ENCODE assay signal across 7 mouse cellular contexts in the genomic region with DNA sequence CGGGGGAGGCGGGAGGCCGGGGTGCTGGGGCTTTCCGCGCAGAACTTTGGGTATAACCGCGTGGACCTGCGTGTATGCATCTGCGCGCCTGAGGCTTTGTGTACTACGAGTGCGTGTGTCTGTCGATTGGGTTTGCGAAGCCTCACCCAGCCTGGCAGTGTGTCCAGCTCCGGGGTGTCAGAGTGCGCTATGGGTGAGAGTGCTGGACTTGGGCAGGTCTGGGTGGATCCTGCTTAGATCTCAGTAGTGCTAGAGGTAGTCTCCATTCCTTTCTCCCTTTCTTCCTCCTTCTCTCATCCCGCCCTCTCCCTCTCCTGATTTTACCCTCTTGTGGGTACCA. TPM values are rescaled to one million over a fixed set of nuclear protein-coding genes. Genes with fewer than 3 reads are reported as not detected.
DNase-seq lines count a peak whose midpoint lies in the region; ATAC-seq lines count a peak whose summit lies in the region.

No protein-coding gene starts in this region.

- no peaks in the 10 kb centered on the region for H3K9me3 ChIP-seq in hindbrain, embryonic 11.5 days (ENCODE audit: control insufficient read depth, low read length)
- no peaks in the 10 kb centered on the region for H3K9me3 ChIP-seq in midbrain, embryonic 12.5 days

- 1% methylated on average over 17 of the region's 17 CpGs for WGBS in hindbrain, embryonic 11.5 days
- 2% methylated on average over 17 of the region's 17 CpGs for WGBS in midbrain, embryonic 12.5 days

- peak; percentile 59 for ATAC-seq in hindbrain, embryonic 11.5 days (ENCODE audit: low FRiP score)
- ATAC-seq in midbrain, embryonic 12.5 days (ENCODE audit: low FRiP score, low read depth): peak; percentile 50; the same call in 1 of the 2 replicates

- H3K36me3 ChIP-seq in hindbrain, embryonic 11.5 days (ENCODE audit: control insufficient read depth, insufficient read depth, low read length): no peaks in the 10 kb centered on the region
- H3K36me3 ChIP-seq in midbrain, embryonic 12.5 days: peaks cover 19% of the 10 kb centered on the region; the same call in 1 of the 2 replicates

- DNase-seq in left cerebral cortex, postnatal 4 days: peak; percentile 24
- DNase-seq in left cerebral cortex, postnatal 10 days (ENCODE audit: extremely low spot score in 1 of 2, low spot score in 2 of 2): no peak
- peak; percentile 33 for DNase-seq in embryo, embryonic 10.5 days (ENCODE audit: low spot score)
- peak; percentile 55 for DNase-seq in hindbrain, embryonic 11.5 days (ENCODE audit: low spot score)
- DNase-seq in gastrocnemius, adult 18-20 months (ENCODE audit: low spot score): no peak
- no peak for DNase-seq in left cerebral cortex, adult 9 months (ENCODE audit: low spot score in 2 of 2)

- H3K4me2 ChIP-seq in hindbrain, embryonic 11.5 days (replicated peaks; ENCODE audit: low read depth, low read length): peak overlapping the region; percentile 100
- H3K4me2 ChIP-seq in midbrain, embryonic 12.5 days (replicated peaks): peak overlapping the region; percentile 99

- H3K27me3 ChIP-seq in hindbrain, embryonic 11.5 days (ENCODE audit: control insufficient read depth, insufficient read depth, low read length): peaks cover 10% of the 10 kb centered on the region; the same call in 1 of the 2 replicates
- H3K27me3 ChIP-seq in midbrain, embryonic 12.5 days: peaks cover 40% of the 10 kb centered on the region

- intact Hi-C loops in left cerebral cortex, postnatal 4 days (cut with DNase I): loop anchor here (10.0 kb wide), 1 partner anchor 198 kb away; no protein-coding TSS in a partner anchor
- intact Hi-C loops in left cerebral cortex, postnatal 10 days (cut with DNase I): loop anchor here (10.0 kb wide), 1 partner anchor 128 kb away; the partner anchor contains the start of gene Sdcbp2

- H3K4me3 ChIP-seq in hindbrain, embryonic 11.5 days (ENCODE audit: low read depth, low read length): peak overlapping the region; percentile 53
- H3K4me3 ChIP-seq in midbrain, embryonic 12.5 days: peak overlapping the region; percentile 77

- no peak overlapping the region for H3K27ac ChIP-seq in hindbrain, embryonic 11.5 days (ENCODE audit: low read depth, low read length)
- H3K27ac ChIP-seq in midbrain, embryonic 12.5 days (replicated peaks): peak overlapping the region; percentile 54; the same call in 1 of the 2 replicates

- H3K9ac ChIP-seq in hindbrain, embryonic 11.5 days (ENCODE audit: low read depth, low read length): peak overlapping the region; percentile 84
- peak overlapping the region; percentile 86 for H3K9ac ChIP-seq in midbrain, embryonic 12.5 days (replicated peaks)

- no peaks in the 10 kb centered on the region for H3K4me1 ChIP-seq in hindbrain, embryonic 11.5 days (replicated peaks; ENCODE audit: control insufficient read depth, insufficient read depth, low read length)
- peaks cover 5% of the 10 kb centered on the region; the same call in 1 of the 2 replicates for H3K4me1 ChIP-seq in midbrain, embryonic 12.5 days

RNA-seq across cellular contexts. Expression of gene Tmem74b, which starts 1.0 kb away (rescaled TPM):
- total RNA-seq in left cerebral cortex, postnatal 4 days (2021): 10 to 100 TPM; 29.3 to 30.3 TPM
- total RNA-seq in left cerebral cortex, postnatal 10 days (2021): 10 to 100 TPM; 10.8 to 10.9 TPM
- 4.3 and 5.2 TPM in 2 replicates for polyA plus RNA-seq in hindbrain, embryonic 11.5 days (2014; fragmentation: Nextera tagmentation; extraction: Ambion mirVana)
- 7.8 and 8.0 TPM in 2 replicates for polyA plus RNA-seq in midbrain, embryonic 12.5 days (2016; fragmentation: Nextera tagmentation; extraction: Ambion mirVana)
- total RNA-seq in gastrocnemius, adult 18-20 months (2021): 1 to 10 TPM in 1 of 2 experiments, under 1 TPM in 1; 0.89 to 1.4 TPM

RNA-seq across cellular contexts. Expression of gene Rad21l, which starts 34.5 kb away (rescaled TPM):
- total RNA-seq in left cerebral cortex, postnatal 4 days (2021): under 1 TPM; 0.60 to 0.99 TPM
- total RNA-seq in left cerebral cortex, postnatal 10 days (2021): under 1 TPM; 0.63 to 0.66 TPM
- 0.17 TPM in 1 of 2 replicates, not detected in the other for polyA plus RNA-seq in hindbrain, embryonic 11.5 days (2014; fragmentation: Nextera tagmentation; extraction: Ambion mirVana)
- polyA plus RNA-seq in midbrain, embryonic 12.5 days (2016; fragmentation: Nextera tagmentation; extraction: Ambion mirVana): not detected in 2 replicates
- not detected for total RNA-seq in gastrocnemius, adult 18-20 months (2021)

RNA-seq across cellular contexts. Expression of gene Psmf1, which starts 41.2 kb away (rescaled TPM):
- total RNA-seq in left cerebral cortex, postnatal 4 days (2021): 10 to 100 TPM; 45.1 to 47.8 TPM
- total RNA-seq in left cerebral cortex, postnatal 10 days (2021): 10 to 100 TPM; 43.9 to 48.6 TPM
- polyA plus RNA-seq in hindbrain, embryonic 11.5 days (2014; fragmentation: Nextera tagmentation; extraction: Ambion mirVana): 43.5 and 45.9 TPM in 2 replicates
- polyA plus RNA-seq in midbrain, embryonic 12.5 days (2016; fragmentation: Nextera tagmentation; extraction: Ambion mirVana): 48.1 and 50.4 TPM in 2 replicates
- 10 to 100 TPM; 15.6 to 18.4 TPM for total RNA-seq in gastrocnemius, adult 18-20 months (2021)

Comparison
In these comparisons a context has a peak if more than half of its experiments do, and no peak if none do; other contexts are left out.
1. DNase-seq: peak in left cerebral cortex, postnatal 4 days (single experiment), embryo, embryonic 10.5 days (single experiment) and hindbrain, embryonic 11.5 days (single experiment); none in left cerebral cortex, postnatal 10 days (0 of 2), gastrocnemius, adult 18-20 months (single experiment) and left cerebral cortex, adult 9 months (0 of 2).
2. RNA of gene Tmem74b, which starts 1.0 kb away (total RNA-seq): 29.3 to 30.3 TPM in left cerebral cortex, postnatal 4 days and 10.8 to 10.9 TPM in left cerebral cortex, postnatal 10 days; 0.89 to 1.4 TPM in gastrocnemius, adult 18-20 months; every median in the first group is over 4 times any median in the second.